Mouse (Mus musculus): ENCODE data around the gene Ccr10.

GRCm38 (mm10) chr11:101162301-101162700, 12.9 kb downstream of the Ccr10 start:
- TF ChIP-seq EP300 (IDR thresholded peaks at IDR 0.05; ENCODE audit: low read depth) (no peak), CTCF (IDR thresholded peaks at IDR 0.05; ENCODE audit: low read depth) (no peak)

All from liver, postnatal 0 days (tissue).